Mouse (Mus musculus) heart, adult 18-20 months (tissue): Measurements from ENCODE around the gene Zfp169. TPM values are rescaled to one million over a fixed set of nuclear protein-coding genes. Genes with fewer than 3 reads are reported as not detected.
"Not testable (repeated sequence)": the region's sequence is repeated elsewhere in the genome, so short reads cannot be mapped to it uniquely, and the experiment has no call there.

Source experiments
- DNase-seq, 2 experiments: peaks; one replicate each; pipeline ENCODE4 v3.0.0; 2021 to 2022; ENCODE audit warnings: mixed read lengths in 1 of 2
- long read RNA-seq, 2 experiments: library from polyadenylated mRNA; stranded (forward); transcript quantifications; one replicate each; pipeline ENCODE4 v2.0.0; 2021
- total RNA-seq, 2 experiments: library from RNA; stranded (reverse); gene quantifications; 2 replicates each; pipeline ENCODE4 v1.2.3; 2021

Zfp169 gene
- 1 to 10 TPM; 4.2 to 6.5 TPM for total RNA-seq
- long read RNA-seq, experiment 1, result 0 reads
- long read RNA-seq, experiment 2, result 0 reads

DNA sequence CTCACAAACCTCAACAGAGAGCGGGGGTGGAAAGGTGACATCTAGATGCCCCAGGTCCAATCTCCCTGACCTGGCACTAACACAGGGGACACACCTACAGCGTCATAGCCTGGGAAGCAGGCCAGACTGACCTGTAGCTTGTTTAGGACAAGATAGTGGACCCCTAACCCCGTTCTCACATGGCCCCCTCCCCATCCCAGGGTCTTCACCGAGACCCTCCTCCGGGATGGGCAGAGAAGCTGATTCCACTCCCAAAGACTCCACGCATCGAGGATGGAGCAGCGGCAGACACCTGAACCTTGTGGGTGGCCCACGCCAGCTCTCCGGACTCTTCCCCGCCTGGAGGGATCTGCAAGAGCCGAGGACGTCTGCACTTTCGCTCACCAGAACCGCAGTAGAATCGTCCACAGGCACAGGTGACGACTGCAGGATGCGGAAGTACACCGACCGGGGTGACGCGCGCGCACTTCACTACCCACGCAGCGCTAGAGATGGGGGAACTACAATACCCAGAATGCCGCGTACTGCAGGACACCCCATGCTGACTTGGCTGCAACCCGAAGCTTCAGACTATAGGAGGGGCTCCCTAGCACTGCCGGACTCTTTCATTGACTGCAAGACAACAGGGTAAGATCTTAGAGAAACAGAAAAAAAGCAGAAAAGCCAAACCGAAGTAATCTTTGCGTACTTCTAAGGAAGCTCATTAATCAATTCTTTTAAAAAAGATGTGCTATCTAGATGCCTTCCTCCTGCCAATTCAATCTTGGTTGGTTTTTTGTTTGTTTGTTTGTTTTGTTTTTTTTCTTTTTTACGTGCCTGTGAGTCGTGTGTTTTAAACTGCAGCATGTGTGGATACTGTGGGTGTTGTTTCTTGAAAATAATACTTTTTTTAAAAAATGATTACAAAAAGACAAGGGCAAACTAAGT, at the start of gene Zfp169, which contains the start of gene A830005F24Rik:
Gene Zfp169 (minus strand): TSS at position 449 of the 927 bp plus-strand sequence.
Gene A830005F24Rik (plus strand): TSS at position 568 of the 927 bp plus-strand sequence.
- DNase-seq, result peak; percentile 86 to 91

DNA sequence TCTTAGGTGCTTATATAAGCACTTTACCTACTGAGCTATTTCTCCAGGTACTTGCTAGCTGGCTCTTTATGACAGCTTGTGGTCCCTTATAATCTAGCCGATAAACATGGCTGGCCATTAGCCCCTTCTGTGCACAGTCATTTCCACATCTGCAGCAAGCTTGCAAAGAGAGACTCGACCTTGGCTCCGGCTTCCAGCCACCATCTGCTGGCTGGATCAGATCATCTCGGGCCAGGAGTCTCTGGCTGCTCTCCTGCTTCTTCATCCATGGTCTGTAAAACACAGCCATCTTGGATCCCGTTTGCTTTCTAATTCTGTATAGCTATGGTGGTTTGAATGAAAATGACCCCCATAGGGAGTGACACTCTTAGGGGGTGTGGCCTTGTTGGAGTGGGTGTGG, 49.1 kb upstream of the Zfp169 start:
- peak in 1 of 2 experiments; percentile 68 for DNase-seq

DNA sequence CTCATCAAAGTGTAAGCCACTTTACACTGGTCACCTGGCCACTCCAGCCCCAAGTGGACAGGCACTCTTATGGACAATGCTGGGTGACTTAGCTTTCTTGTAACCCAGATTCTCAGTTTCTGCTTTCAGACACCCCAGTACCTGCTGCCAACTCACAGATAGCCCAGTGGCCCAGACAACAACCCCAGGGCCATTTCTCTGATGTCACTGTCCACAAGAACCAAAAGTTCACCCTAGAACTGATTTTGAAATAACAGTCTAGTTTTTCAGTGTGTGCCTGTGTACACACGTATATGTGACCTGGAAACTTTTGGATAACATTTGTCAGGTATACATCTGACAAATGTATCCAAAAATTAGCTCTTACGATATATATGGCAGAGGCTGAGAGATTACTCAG, 48.2 kb upstream of the Zfp169 start:
- DNase-seq, result no peak

DNA sequence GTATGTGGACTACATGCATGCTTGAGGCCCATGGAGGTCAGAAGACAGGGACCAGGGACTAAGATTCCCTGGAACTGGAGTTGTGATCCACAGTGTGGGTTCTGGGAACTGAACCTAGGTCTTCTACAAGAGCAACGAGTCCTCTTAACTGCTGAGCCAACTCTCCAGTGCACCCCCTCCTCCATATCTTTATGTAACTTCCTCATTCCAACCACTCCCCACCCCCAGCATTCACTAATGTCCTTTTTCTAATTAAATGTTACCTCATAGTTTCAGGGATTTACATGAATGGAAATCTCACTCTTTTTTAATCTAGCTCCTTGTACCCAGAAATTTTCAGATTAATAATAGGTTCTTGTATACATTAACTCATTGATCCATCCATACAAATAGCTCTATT, 42.7 kb upstream of the Zfp169 start:
- no peak for DNase-seq

DNA sequence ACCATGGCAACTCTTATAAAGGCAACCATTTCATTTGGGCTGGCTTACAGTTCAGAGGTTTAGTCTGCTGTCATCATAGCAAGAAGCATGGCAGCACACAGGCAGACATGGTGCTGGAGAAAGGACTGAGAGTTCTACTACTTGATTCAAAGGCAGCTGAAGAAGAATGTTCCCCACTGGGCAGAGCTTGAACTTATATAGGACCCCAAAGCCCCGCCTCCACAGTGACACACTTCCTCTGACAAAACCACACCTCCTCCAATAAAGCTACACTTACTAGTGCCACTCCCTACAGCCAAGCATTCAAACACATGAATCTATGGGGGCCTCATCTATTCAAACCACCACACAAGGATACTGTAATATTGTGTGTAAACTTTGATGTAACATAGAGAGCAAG, 41.3 kb upstream of the Zfp169 start:
- DNase-seq, result no peak

DNA sequence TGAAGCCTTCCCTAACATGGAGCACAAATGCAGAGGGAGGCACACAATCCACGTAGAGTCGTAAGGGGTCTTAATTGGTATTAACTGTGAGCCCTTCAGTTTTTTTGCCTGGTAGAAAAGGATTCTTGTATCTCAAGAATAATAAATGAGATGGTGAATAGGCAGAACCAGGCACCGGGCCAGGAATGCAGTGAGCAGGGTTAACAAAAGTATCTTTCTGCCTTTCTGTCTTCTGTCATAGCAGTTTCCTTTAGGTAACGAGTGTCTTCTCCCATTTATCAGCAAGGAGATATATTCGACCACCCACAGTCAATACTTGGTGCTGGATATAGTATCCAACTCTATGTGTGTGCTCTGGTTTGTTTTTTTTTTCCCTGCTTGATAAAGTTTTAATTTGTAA, 40.3 kb upstream of the Zfp169 start:
- no peak for DNase-seq

DNA sequence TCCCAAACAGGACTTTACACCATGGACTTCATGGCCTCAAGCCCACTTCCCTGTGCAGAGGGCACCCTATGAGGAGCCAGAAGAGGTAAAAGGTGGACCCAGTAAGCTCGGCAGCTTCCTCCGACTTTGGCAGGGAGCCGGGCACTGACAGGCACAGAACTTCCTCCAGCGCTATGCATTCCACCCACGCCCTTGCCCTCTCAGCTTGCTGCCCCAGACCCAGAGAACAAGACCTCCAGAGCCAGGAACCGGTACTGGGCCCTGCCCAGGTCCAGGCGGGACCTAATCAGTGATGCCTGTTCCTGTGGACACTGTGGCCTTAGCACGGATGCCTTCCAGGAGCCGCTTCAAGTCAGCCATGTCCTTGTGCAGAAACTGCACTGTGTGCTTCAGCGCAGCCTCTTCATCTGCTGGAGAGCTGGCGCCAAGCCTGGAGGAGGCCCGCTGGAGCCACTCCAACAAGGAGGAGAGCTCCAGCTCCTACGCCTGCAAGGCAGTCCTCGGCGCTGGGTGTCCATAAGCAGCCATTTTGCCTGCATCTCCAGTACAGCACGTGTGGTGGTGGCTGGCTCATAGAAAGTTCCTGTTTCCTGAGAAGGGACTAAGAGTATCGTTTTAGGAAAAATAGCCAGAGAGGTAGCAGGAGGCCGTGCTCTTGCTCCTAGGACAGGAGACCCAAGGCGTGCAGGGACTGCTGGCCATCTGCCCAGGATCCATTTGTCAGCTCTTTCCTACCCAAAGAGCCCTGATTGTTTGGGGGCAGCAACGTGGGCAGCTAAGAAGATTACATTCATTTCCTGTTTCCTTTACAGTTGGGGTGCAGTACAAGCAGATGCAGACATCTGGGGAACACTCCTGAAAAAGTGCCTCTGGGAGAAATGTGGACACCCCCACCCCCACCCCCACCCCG, 39.2 kb upstream of the Zfp169 start:
- DNase-seq, result peak; percentile 94 to 95

DNA sequence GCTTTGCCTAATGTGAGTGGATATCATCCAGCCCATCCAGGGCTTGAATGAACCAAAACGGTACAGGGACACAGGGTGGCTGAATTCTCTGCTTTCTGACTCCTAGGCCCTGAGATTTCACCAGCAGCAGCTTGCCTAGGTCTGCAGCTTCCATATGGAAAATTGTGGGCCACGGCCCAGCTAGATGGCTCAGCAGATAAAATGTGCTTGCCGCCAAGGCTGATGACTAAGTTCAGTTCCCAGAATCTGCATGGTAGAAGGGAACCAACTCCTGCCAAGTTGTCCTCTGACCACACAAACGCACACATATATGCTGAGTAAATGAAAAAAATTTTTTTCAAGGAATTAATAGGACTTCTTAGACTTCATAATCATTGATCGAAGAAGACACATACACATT, 35.0 kb upstream of the Zfp169 start:
- DNase-seq, result no peak

DNA sequence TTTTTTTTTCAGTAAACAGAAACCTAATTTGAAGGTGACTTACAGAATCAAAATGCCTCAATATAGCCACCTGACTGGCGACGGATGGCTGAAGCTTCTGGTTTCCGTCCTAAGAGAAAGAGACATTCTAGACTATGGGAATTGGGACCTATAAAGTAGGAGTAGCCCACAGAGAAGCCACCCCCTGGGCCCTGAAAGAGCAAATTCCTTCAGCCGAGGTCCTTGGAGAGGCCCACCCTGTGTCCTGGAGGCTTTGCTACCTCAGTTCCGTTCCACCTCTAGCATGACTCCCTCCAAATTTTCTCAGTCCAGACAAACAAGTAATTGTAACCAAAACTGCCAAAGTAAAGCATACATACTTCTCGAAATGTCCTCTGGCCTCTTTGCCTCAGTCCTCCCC, 34.4 kb upstream of the Zfp169 start:
- no peak for DNase-seq

DNA sequence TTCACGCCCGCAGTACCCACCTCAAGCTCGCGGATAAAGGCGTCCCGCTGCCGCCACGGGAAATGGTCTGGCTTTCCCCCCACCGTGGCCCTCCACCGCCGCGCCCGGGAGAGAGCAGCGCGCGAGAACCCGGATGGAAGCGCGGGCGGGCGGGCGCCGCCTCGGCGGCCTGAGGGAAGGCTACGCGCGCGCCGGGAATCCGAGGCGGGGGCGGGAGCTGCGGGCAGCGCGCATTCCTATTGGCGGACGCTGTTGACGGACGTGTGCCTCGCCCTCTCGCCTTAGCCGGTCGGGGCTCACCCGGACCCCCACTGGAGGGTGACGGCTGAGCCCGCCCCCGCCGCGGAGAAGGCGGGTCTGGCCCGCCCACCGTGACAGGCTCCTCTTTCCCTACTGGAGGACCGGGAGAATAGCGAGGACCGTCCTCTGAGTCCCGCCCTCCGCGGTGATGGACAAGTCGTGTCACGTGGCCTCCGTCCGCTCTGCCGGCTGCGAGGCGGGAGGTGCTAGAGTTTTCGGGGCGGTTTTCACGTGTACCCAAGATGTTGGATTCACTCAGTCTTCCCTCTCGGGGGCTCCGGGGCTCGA, 33.2 kb upstream of the Zfp169 start:
- DNase-seq, result peak; percentile 99 to 100

DNA sequence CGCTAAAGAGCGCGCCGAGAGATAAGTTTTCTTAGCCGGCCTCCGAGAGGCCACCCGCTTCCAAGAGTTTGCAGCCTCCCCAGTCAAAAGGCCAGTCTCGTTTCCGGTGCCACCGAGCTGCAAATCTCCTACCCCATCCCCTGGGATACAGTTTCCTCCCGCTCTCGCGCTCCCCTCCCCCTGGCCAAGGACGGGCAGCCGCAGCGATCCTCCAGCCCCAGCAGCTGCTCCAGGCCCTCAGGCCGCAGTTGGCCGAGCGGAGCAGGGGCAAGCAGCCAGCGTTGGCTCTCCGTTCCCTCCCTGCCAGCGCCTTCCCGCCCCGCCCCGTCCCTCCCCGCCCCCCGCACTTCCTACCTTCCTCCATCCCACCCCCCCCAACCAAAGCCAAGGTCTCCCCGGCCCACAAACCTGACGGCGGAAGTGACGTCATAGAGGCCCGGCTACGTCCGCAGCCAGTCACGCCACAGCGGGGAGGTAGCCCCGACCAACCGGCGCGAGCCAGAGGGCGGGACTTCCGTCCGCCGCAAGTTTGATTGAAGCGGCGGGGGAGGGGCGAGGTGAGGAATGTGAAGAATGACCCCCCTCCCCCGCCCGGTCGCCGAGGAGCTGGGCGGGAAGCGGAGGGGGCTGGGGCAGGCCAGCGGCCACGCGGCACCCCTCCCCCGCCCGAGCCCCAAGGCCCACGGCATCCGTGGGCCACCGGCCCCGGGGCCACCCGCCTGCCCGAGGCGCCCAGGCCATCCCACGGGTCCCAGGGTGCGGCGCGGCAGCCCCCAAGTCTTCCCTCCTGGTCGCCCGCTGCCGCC, 32.4 kb upstream of the Zfp169 start:
- DNase-seq, result peak; percentile 96 to 98

DNA sequence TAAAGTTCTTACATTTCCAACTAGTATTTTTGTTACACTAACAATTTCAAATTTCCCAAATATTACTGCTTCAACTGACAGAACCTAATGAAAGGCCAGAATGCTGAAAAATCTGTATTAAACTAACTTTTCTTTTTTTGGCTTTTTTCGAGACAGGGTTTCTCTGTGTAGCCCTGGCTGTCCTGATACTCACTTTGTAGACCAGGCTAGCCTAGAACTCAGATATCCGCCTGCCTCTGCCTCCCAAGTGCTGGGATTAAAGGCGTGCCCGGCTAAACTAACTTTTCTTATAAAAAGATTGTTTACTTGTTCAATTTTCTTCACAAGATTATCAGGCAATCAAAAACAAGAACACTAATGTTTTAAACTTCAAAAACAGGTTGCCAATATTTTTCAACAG, 31.6 kb upstream of the Zfp169 start:
- DNase-seq, result no peak

DNA sequence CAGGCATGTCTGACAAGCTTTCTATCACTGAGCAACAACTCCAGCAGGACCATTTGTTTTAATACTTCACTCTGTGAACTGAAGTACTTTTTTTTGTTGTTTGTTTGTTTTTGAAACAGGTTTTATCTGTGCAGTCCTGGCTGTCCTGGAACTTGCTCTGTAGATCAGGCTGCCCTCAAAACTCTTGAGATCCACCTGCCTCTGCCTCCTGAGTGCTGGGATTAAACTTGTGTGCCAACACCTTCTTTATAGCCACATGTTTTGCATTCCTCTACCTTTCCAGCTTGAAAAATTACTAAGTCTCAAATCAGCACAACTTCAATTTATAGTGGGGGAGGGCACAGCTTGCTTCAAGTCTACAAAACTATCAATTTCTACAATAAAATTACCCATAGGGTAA, 31.1 kb upstream of the Zfp169 start:
- DNase-seq, result no peak

DNA sequence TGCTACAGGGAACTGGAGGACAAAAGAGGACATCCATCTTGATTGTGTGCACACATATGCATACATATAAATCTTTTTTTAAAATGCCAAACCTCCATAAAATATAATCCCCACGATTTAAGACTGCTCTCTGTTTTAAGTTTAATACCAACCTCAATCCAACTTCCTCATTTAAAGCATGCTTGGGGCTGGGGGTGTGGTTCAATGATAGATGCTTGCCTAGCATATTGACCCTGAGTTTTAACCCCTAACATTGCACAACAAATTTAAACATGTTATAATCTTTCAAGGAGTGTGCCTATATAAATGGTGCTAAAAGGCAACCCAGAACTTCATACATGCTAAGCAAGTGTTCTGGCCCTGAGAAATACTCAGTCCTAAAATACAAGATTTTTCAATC, 27.2 kb upstream of the Zfp169 start:
- DNase-seq, result no peak

DNA sequence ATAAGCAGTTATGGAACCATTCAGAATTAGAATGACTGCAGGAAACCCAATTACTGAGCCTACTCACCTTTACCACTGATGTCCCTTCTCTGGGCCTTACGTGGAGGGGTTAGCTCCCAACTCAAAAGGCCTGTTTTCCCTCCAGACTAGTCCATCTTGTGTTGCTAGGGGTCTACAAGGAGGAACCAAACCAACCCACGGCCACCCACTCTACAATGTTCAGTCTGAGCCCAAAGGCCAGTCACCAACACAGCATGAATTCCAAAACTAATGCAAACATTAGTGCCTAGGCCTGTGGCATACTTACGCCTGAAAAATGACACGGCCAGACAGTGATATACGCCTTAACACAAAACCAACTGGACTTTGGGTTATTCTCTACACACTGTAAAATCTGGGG, 20.2 kb upstream of the Zfp169 start:
- no peak for DNase-seq

DNA sequence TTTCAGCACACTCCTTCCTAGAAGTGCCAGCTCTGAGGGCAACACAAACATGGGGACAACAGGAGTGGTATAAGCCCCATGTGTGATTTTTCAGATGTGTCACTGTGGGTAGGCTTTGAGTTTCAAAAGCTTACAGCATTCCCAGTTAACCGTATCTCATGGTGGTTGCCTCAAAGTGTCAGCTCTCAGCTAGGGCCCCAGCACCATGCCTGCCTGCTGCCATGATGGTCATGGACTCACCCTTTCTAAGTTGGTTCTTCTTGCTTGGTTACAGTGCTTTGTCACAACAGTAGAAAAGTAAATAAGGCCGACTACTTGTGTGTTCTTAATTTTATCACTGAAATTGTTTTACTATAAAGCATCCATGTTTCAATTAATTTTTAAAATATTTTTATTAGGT, 18.2 kb upstream of the Zfp169 start:
- no peak for DNase-seq

DNA sequence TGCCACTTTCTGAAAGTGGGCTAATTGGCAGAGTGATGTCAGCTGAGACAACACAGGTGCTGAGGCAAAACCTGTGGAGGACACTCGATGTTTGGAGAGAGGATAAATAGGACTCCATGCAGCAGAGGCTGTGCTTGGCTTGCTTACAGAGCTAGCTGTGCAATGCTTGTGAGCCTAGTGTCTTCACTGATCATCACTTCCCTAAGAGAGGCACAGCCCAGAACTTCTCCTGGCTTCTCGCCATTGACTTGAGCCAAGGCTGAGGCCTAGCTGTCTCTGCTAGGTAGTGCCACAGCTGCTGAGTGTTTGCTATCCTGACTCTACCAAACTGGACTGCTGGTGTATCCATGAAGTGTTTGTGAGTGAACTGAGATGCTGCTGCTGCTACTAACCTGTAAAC, 17.4 kb upstream of the Zfp169 start:
- peak; percentile 61 to 67 for DNase-seq

DNA sequence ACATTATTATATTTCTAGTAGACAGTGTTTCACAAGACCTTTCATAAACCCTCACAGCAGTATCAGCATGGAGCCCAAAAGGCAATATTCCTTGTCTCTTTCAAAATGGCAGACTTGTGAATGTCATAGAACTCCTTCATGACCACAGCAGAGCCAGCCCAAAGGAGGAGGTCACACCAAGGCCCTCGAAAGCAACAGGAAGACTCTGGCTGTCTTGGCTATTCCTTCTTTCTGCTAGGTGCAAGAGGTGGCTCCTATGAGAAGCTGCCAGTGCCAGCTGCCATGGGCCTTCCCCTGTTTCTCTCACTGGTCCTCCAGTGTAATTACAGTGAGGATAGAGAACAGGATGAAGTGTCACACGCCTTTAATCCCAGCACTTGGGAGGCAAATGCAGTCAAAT, 15.8 kb upstream of the Zfp169 start:
- no peak for DNase-seq

DNA sequence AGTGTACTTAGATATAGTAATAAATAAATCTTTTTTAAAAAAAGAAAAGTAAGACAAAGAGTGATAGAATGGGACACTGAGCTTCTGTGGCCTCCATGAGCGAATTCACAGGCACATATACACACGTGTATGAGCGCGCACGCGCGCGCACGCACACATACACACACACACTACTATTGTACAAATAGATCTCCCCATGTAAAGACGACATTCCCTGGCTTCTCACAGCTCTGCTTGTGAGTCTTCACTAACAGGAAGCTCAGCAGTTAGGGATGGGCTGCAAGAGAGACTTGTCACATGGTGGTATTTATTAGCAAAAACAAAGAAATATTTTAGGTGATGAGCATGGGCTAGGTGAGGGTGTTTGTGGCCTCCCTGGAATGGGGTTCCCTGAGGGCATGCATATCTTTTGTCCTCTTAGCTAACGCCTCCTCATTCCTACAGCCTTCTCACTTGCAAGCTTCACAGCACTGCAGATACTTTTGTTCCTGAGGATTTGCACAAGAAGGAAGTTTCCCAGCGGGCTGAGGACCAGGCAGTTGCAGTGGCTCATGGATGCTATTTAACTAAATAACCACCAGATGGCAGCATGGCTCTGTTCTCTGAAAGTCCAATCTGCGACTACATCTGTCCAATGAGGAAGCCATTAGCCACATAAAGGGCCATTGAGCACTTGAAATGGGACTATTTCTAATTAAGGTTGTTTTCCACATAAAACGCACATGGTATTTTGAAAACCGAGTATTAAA, 15.0 kb upstream of the Zfp169 start:
- peak; percentile 80 to 85 for DNase-seq

DNA sequence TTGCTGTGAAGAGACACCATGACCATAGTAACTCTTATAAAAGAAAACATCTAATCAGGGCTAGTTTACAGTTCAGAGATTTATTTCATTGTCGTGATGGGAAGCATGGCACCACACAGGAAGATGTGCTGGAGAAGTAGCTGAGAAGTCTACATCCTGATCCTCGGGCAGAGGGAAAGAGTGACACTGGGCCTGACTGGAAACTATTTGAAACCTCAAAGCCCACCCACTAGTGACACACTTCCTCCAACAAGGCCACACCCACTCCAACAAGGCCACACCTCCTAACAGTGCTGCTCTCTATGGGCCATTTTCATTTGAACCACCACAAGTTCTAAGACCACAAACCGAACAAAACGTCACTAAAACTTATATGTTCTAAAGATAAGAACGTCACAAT, 12.5 kb upstream of the Zfp169 start:
- no peak for DNase-seq

DNA sequence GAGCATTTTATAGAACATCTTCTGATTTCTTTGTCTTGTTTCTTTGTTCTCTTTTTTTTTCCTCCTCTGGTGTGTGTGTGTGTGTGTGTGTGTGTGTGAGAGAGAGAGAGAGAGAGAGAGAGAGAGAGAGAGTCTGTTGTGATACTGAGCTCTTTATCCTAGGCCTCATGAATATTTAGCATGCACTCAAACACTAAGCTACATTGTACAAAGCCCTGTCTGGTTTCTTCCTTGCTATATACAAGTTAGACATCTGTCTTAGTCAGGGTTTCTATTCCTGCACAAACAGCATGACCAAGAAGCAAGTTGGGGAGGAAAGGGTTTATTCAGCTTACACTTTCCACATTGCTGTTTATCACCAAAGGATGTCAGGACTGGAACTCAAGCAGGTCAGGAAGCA, 5.9 kb upstream of the Zfp169 start:
- DNase-seq, result not testable (repeated sequence)
